Mouse (Mus musculus): ENCODE results near the gene Sh3bp4. TPM values are rescaled to one million over a fixed set of nuclear protein-coding genes. Genes with fewer than 3 reads are reported as not detected.

Sh3bp4 gene
- polyA plus RNA-seq, 1 experiment = 1.4 TPM

DNA sequence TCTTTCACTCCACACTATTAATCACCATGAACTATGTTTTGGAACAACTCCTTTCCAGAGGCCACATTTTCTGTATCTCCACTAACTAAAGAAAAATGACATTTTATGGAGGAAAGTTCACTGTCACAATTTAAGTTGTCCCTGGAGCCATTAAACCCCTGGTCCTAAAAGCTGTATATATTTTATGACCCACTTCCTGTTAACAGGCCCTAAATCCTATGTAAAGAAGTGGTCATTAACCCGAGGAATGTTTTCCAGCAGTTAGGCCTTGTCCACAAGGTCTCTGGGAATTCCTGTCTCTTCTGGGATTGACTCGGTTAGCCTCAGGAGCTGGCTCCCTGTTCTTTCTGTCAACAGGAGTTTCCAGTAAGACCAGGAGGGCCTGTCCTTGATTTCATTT lies 30.4 kb upstream of the Sh3bp4 start:
- Histone ChIP-seq H3K4me1 (ENCODE audit: control insufficient read depth, insufficient read depth, low read length) (no peaks in the 10 kb centered on the region), H3K4me3 (replicated peaks; ENCODE audit: control insufficient read depth, low read depth, low read length) (no peak overlapping the region), H3K27ac (ENCODE audit: control insufficient read depth, insufficient read depth, low read depth, low read length, poor library complexity) (no peak overlapping the region)
- no peak for TF ChIP-seq CTCF (IDR thresholded peaks at IDR 0.05; ENCODE audit: control insufficient read depth, insufficient read depth, low read length)
- 72% methylated on average over 2 of the region's 2 CpGs for WGBS

DNA sequence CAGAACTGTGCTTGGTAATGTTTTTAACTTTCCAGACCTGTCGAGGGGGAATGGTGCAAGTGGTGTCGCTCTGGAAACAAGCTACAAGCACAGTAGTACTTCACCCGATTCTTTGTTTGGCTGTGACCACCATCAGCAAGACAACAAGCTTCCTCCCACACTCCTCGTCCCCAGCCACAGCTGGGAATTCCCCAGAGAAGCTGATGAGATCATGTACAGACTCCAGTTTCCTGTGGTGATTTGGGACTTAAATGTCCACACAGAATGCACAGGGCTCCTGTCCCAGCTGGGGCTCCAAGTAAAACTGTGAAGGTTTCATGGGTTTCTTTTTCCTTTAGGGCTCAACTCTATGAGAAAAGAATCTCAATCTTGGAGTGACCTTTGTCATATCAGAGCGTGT lies 28.9 kb upstream of the Sh3bp4 start:
- WGBS = 51% methylated on average over 5 of the region's 5 CpGs
- no peak overlapping the region for H3K4me3 ChIP-seq (replicated peaks; ENCODE audit: control insufficient read depth, low read depth, low read length)
- no peak overlapping the region for H3K27ac ChIP-seq (ENCODE audit: control insufficient read depth, insufficient read depth, low read depth, low read length, poor library complexity)
- TF ChIP-seq POLR2A (IDR thresholded peaks at IDR 0.05; ENCODE audit: borderline replicate concordance, control insufficient read depth, low read depth, low read length) (no peak), CTCF (IDR thresholded peaks at IDR 0.05; ENCODE audit: control insufficient read depth, insufficient read depth, low read length) (no peak)
- no peaks in the 10 kb centered on the region for H3K4me1 ChIP-seq (ENCODE audit: control insufficient read depth, insufficient read depth, low read length)

DNA sequence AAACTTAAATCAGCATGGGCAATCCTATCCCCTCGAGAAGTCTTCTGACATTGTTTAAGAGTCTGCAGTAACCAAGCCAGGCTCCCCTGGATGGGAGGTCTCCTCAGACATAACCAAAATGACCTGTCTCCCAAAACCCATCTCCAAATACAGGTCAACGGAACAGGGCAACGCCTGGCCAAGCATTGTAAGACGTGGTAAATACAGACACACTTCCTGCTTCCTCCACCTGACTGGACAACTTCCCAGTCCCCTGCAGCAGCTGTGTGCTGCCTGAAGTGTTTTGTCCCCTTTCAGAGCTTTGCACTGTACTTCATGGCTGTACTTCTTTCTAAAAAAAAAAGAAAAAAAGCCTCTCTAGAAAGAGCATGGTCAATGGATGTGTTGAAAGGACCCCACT lies 28.1 kb upstream of the Sh3bp4 start:
- no peak overlapping the region for H3K27ac ChIP-seq (ENCODE audit: control insufficient read depth, insufficient read depth, low read depth, low read length, poor library complexity)
- WGBS = 47% methylated on average over 4 of the region's 4 CpGs
- no peak for TF ChIP-seq CTCF (IDR thresholded peaks at IDR 0.05; ENCODE audit: control insufficient read depth, insufficient read depth, low read length)
- TF ChIP-seq POLR2A (IDR thresholded peaks at IDR 0.05; ENCODE audit: borderline replicate concordance, control insufficient read depth, low read depth, low read length) = no peak

DNA sequence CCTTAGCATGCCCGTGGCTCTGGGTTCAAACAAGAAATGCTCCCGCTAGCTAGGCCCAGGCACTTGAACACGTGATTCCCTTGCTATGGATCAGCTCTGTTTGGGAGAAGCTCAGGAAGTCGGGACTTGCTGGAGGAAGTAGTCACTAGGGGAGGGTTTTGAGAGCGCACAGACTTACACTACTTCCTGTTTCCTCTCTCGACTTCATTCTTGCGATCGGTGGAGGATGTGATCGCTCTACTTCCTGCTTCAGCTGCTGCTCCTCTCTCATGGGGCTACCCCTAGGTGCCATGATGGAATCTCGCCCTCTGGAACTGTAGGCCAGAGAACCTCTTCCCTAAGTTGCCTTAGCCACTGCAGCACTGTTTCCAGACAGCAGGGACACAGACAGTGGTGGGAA lies 27.3 kb upstream of the Sh3bp4 start:
- TF ChIP-seq CTCF (IDR thresholded peaks at IDR 0.05; ENCODE audit: control insufficient read depth, insufficient read depth, low read length) = no peak
- no peak for TF ChIP-seq POLR2A (IDR thresholded peaks at IDR 0.05; ENCODE audit: borderline replicate concordance, control insufficient read depth, low read depth, low read length)
- H3K4me1 ChIP-seq (ENCODE audit: control insufficient read depth, insufficient read depth, low read length) = no peaks in the 10 kb centered on the region
- no peak overlapping the region for H3K27ac ChIP-seq (ENCODE audit: control insufficient read depth, insufficient read depth, low read depth, low read length, poor library complexity)
- WGBS = 63% methylated on average over 10 of the region's 10 CpGs
- no peak overlapping the region for H3K4me3 ChIP-seq (replicated peaks; ENCODE audit: control insufficient read depth, low read depth, low read length)

More for the DNA sequence above, 28.1 kb upstream of the Sh3bp4 start:
- Histone ChIP-seq H3K4me1 (ENCODE audit: control insufficient read depth, insufficient read depth, low read length) (no peaks in the 10 kb centered on the region), H3K4me3 (replicated peaks; ENCODE audit: control insufficient read depth, low read depth, low read length) (no peak overlapping the region)

DNA sequence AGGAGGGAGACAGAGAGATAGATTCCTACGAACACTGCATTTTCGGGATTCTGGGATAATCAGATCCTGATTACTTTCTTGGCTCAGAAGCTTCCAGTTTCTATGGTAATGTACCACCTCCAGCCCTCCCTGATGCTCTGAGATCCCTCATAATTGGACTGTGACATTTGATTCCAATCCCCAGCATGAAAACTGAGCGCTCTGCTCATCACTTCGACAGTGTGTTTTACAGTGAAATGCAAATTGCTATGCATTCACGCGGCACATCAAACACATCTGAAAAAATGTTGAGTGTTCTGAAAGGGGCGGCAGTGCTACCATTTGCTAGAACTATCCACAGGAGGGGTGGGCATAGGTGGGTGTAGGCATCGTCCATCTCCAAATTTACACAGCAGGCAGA lies 24.8 kb upstream of the Sh3bp4 start:
- TF ChIP-seq CTCF (IDR thresholded peaks at IDR 0.05; ENCODE audit: control insufficient read depth, insufficient read depth, low read length) (no peak), POLR2A (IDR thresholded peaks at IDR 0.05; ENCODE audit: borderline replicate concordance, control insufficient read depth, low read depth, low read length) (no peak)
- H3K4me1 ChIP-seq (ENCODE audit: control insufficient read depth, insufficient read depth, low read length) = no peaks in the 10 kb centered on the region
- H3K4me3 ChIP-seq (replicated peaks; ENCODE audit: control insufficient read depth, low read depth, low read length) = no peak overlapping the region
- H3K27ac ChIP-seq (ENCODE audit: control insufficient read depth, insufficient read depth, low read depth, low read length, poor library complexity) = no peak overlapping the region
- WGBS = 86% methylated on average over 8 of the region's 8 CpGs

DNA sequence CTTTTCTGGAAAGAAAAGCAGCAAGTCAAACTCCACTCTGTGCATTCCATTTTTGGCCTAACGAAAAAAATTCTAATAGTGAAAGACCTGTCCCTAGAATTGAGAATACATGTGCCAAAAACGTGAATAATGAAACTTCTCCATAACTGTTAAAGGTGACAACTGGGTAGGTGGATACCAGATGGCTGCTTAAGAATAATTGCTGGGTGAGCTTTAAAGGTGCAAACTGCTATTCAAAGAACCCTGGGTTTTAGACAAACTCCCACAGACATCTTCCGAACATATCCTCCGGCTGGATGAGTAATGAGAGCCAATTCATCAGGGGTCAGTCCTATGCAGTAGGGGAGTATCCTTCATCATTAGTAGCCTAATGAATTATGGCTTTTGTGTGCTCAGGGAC lies 20.7 kb upstream of the Sh3bp4 start:
- no peak overlapping the region for H3K27ac ChIP-seq (ENCODE audit: control insufficient read depth, insufficient read depth, low read depth, low read length, poor library complexity)
- whole genome bisulfite sequencing = 83% methylated on average over 4 of the region's 4 CpGs
- TF ChIP-seq CTCF (IDR thresholded peaks at IDR 0.05; ENCODE audit: control insufficient read depth, insufficient read depth, low read length) (no peak), POLR2A (IDR thresholded peaks at IDR 0.05; ENCODE audit: borderline replicate concordance, control insufficient read depth, low read depth, low read length) (no peak)
- no peak overlapping the region for H3K4me3 ChIP-seq (replicated peaks; ENCODE audit: control insufficient read depth, low read depth, low read length)
- H3K4me1 ChIP-seq (ENCODE audit: control insufficient read depth, insufficient read depth, low read length) = no peaks in the 10 kb centered on the region

DNA sequence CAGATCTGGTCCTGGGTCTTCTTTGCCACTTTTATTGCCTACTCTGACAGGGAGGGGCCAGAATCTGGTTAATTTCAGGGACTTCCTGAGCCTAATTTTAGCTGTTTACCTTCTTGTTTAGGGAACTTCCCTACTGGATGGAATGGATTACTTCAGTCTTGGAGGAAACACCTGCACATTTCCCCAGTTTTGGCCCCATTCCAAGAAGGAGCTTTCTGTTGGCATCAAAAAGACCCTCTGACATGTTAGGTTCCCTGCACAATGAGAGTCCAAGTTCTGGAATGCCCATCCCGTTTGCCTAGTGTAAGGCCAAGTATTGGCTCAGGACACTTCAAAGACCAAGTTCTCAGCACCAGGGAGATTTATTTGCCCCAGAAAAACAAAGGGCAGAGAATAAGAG lies 14.0 kb upstream of the Sh3bp4 start:
- TF ChIP-seq POLR2A (IDR thresholded peaks at IDR 0.05; ENCODE audit: borderline replicate concordance, control insufficient read depth, low read depth, low read length) (no peak), CTCF (IDR thresholded peaks at IDR 0.05; ENCODE audit: control insufficient read depth, insufficient read depth, low read length) (no peak)
- Histone ChIP-seq H3K4me1 (ENCODE audit: control insufficient read depth, insufficient read depth, low read length) (no peaks in the 10 kb centered on the region; the same call in 1 of the 2 replicates), H3K4me3 (replicated peaks; ENCODE audit: control insufficient read depth, low read depth, low read length) (no peak overlapping the region), H3K27ac (ENCODE audit: control insufficient read depth, insufficient read depth, low read depth, low read length, poor library complexity) (no peak overlapping the region)
- 78% methylated on average over 1 of the region's 1 CpGs for WGBS

DNA sequence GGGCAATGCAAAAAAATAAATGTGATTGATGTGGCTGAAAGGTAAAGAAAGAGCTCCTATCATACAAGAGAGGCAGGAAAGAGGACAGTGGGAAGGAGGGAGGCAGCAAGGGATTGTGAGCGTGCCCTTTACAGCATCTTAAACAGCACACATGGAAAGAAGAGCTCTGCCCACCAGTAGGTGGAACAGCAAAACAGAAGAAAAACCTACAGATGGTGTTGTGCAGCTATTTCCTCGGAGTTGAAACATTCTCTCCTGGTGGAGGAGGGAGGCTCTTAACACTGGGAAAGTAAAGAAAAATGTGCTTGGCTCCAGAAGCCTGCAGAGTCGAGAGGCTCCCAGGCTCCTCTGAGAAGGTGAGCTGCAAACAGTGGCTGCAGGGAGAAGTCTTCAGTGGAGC lies 12.8 kb upstream of the Sh3bp4 start:
- 73% methylated on average over 3 of the region's 3 CpGs for WGBS
- Histone ChIP-seq H3K27ac (ENCODE audit: control insufficient read depth, insufficient read depth, low read depth, low read length, poor library complexity) (no peak overlapping the region), H3K4me3 (replicated peaks; ENCODE audit: control insufficient read depth, low read depth, low read length) (no peak overlapping the region), H3K4me1 (ENCODE audit: control insufficient read depth, insufficient read depth, low read length) (no peaks in the 10 kb centered on the region; the same call in 1 of the 2 replicates)
- TF ChIP-seq POLR2A (IDR thresholded peaks at IDR 0.05; ENCODE audit: borderline replicate concordance, control insufficient read depth, low read depth, low read length) = no peak
- TF ChIP-seq CTCF (IDR thresholded peaks at IDR 0.05; ENCODE audit: control insufficient read depth, insufficient read depth, low read length) = no peak

DNA sequence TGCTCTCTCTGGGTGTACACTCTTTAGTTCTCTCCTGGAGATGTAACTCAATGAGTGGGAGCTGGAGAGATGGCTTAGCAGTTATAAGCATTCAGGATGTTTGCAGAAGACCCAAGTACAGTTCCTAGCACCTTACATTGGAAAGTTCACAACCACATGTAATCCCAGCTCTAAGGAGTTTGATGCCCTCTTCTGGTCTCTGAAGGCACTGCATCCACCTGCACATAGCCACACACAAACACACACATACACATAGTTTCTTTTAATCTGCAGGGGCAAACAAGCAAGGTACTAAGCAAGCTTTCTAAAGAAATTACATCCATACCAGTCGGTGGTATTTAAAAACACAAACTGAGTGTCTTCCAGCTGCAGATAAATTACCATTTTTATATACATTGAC lies 12.2 kb upstream of the Sh3bp4 start:
- TF ChIP-seq POLR2A (IDR thresholded peaks at IDR 0.05; ENCODE audit: borderline replicate concordance, control insufficient read depth, low read depth, low read length) (no peak), CTCF (IDR thresholded peaks at IDR 0.05; ENCODE audit: control insufficient read depth, insufficient read depth, low read length) (no peak)
- H3K4me3 ChIP-seq (replicated peaks; ENCODE audit: control insufficient read depth, low read depth, low read length) = no peak overlapping the region
- no peak overlapping the region for H3K27ac ChIP-seq (ENCODE audit: control insufficient read depth, insufficient read depth, low read depth, low read length, poor library complexity)
- WGBS = 86% methylated on average over 1 of the region's 1 CpGs
- H3K4me1 ChIP-seq (ENCODE audit: control insufficient read depth, insufficient read depth, low read length) = no peaks in the 10 kb centered on the region; the same call in 1 of the 2 replicates

Measured in bone marrow, adult 2 months (tissue).